16 mouse cellular contexts compared by ENCODE assay signal in the genomic region with DNA sequence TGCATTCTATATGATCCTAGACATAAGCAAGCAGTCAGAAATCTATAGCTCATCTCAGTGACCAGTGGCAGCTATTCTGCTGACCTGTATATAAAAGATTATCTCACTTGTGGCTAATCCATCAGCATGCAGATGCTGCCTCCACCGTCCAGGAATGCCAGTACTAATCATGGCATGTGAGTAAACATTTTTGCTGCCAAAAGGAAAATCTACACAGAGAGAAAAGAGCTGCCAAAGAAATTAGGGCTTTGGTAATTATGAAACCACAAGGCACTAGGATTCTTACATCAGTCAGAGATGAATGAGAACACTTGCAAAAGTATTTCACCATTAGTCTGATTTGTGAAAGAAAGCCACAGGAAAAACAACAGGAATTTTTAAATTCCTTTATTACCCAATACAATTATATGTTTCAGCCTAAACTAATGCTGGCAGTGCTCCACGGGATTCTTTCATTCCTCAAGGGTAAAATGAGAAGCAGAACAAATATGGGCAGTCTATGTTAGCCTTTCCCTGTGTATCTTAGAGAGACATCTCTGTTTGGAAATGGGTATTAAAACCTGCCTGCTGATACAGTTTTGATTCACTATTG.
DNase-seq lines count a peak whose midpoint lies in the region; ATAC-seq and TF ChIP-seq lines count a peak whose summit lies in the region.
"Had no signal": no experiment of that assay in that cellular context is flagged by ENCODE, and none has a peak within 500 bp of the region (broad histone marks: within the 10 kb centered on the region; RNA-seq: fewer than 3 reads in every experiment).

No protein-coding gene starts in this region.

- no peaks in the 10 kb centered on the region for H3K9me3 ChIP-seq in liver, embryonic 11.5 days (ENCODE audit: control insufficient read depth, low read length)
- H3K9me3 ChIP-seq: heart, embryonic 15.5 days; hindbrain, embryonic 15.5 days; megakaryocyte, embryonic 14.5 days had no signal

- no peak for TF ChIP-seq CTCF in liver, adult 2 months (IDR thresholded peaks at IDR 0.05; ENCODE audit: low read depth, low read length)
- TF ChIP-seq CTCF in Patski (IDR thresholded peaks at IDR 0.05): peak; percentile 31
- TF ChIP-seq CTCF in thymus, adult 2 months (IDR thresholded peaks at IDR 0.05; ENCODE audit: borderline replicate concordance, control insufficient read depth, extremely low read depth, insufficient read depth, low read length, poor library complexity): no peak

- no peak for TF ChIP-seq POLR2A in liver, adult 2 months (IDR thresholded peaks at IDR 0.05; ENCODE audit: extremely low read depth, insufficient read depth, low read length)
- no peak for TF ChIP-seq POLR2A in thymus, adult 2 months (IDR thresholded peaks at IDR 0.05; ENCODE audit: control insufficient read depth, extremely low read depth, insufficient read depth, low read length, poor library complexity)

- H3K27ac ChIP-seq in liver, adult 2 months (replicated peaks; ENCODE audit: insufficient read depth, low read depth, low read length): no peak overlapping the region
- no peak overlapping the region for H3K27ac ChIP-seq in liver, embryonic 11.5 days (ENCODE audit: low read depth, low read length)
- no peak overlapping the region for H3K27ac ChIP-seq in thymus, adult 2 months (ENCODE audit: control insufficient read depth, insufficient read depth, low read length)
- H3K27ac ChIP-seq: heart, embryonic 15.5 days; hindbrain, embryonic 15.5 days had no signal

- no peaks in the 10 kb centered on the region for H3K27me3 ChIP-seq in liver, adult 2 months (ENCODE audit: control insufficient read depth, insufficient read depth, low read length)
- no peaks in the 10 kb centered on the region for H3K27me3 ChIP-seq in liver, embryonic 11.5 days (replicated peaks; ENCODE audit: control insufficient read depth, insufficient read depth, low read length)
- H3K27me3 ChIP-seq in Patski: no peaks in the 10 kb centered on the region
- H3K27me3 ChIP-seq in thymus, adult 2 months (ENCODE audit: control insufficient read depth, insufficient read depth, low read length): no peaks in the 10 kb centered on the region
- H3K27me3 ChIP-seq: heart, embryonic 15.5 days; hindbrain, embryonic 15.5 days; megakaryocyte, embryonic 14.5 days had no signal

- POLR2A ChIA-PET in Patski (lab: Charles Lee): no interaction called here

- peak; percentile 3 to 6 for DNase-seq in adrenal gland, postnatal 36 days
- no peak for DNase-seq in adrenal gland, postnatal 25 days
- DNase-seq in liver, adult 2 months (ENCODE audit: extremely low read depth, low read depth, low spot score): peak; percentile 2
- no peak for DNase-seq in liver, embryonic 11.5 days (ENCODE audit: low spot score)
- peak; percentile 88 for DNase-seq in Patski (ENCODE audit: low read depth, low spot score)
- peak; percentile 11 for DNase-seq in lung, postnatal 36 days
- DNase-seq in yolk sac, embryonic 10.5 days (ENCODE audit: low spot score): no peak
- no peak for DNase-seq in thymus, adult 2 months
- DNase-seq: gastrocnemius, postnatal 25 days; kidney, postnatal 25 days; liver; spleen, adult 18-20 months had no signal

- no peaks in the 10 kb centered on the region for H3K4me1 ChIP-seq in liver, adult 2 months (ENCODE audit: control insufficient read depth, insufficient read depth, low read length)
- H3K4me1 ChIP-seq in liver, embryonic 11.5 days (replicated peaks; ENCODE audit: control insufficient read depth, insufficient read depth, low read length): no peaks in the 10 kb centered on the region
- no peaks in the 10 kb centered on the region for H3K4me1 ChIP-seq in thymus, adult 2 months (replicated peaks; ENCODE audit: control insufficient read depth, insufficient read depth, low read length)

- WGBS in liver, adult 2 months: 27% methylated on average over 2 of the region's 2 CpGs
- 35% methylated on average over 2 of the region's 2 CpGs for WGBS in liver, embryonic 11.5 days
- WGBS in thymus, adult 2 months: 92% methylated on average over 2 of the region's 2 CpGs

- no peak for ATAC-seq in liver, embryonic 11.5 days (replicated peaks; ENCODE audit: low FRiP score)
- peak; percentile 83 for ATAC-seq in Patski

- H3K36me3 ChIP-seq in liver, adult 2 months (ENCODE audit: control insufficient read depth, insufficient read depth, low read length): no peaks in the 10 kb centered on the region
- no peaks in the 10 kb centered on the region for H3K36me3 ChIP-seq in liver, embryonic 11.5 days (ENCODE audit: control insufficient read depth, insufficient read depth, low read length)
- H3K36me3 ChIP-seq in thymus, adult 2 months (ENCODE audit: control insufficient read depth, insufficient read depth, low read length): no peaks in the 10 kb centered on the region
- H3K36me3 ChIP-seq: heart, embryonic 15.5 days; hindbrain, embryonic 15.5 days had no signal

- H3K9ac ChIP-seq in liver, adult 2 months (ENCODE audit: low read depth, low read length): no peak overlapping the region
- H3K9ac ChIP-seq in liver, embryonic 11.5 days (ENCODE audit: low read depth, low read length): no peak overlapping the region
- H3K9ac ChIP-seq: heart, embryonic 15.5 days; hindbrain, embryonic 15.5 days had no signal

- in situ Hi-C loops in Patski (cut with MboI; ENCODE audit: low pct_unique_long_range_greater_than_20kb): no loop called here

- H3K4me3 ChIP-seq in liver, adult 2 months (ENCODE audit: insufficient read depth, low read depth, low read length): no peak overlapping the region
- H3K4me3 ChIP-seq in liver, embryonic 11.5 days (ENCODE audit: low read depth, low read length): no peak overlapping the region
- no peak overlapping the region for H3K4me3 ChIP-seq in thymus, adult 2 months (ENCODE audit: control insufficient read depth, insufficient read depth, low read length)
- H3K4me3 ChIP-seq: erythroblast, embryonic 14.5 days; heart, embryonic 15.5 days; hindbrain, embryonic 15.5 days; megakaryocyte, embryonic 14.5 days had no signal

- CTCF ChIA-PET in Patski (lab: Charles Lee): interaction anchor here (1.2 to 1.7 kb wide), 2 partner anchors 41 to 227 kb away, joined by 3 to 4 read pairs; no protein-coding TSS in a partner anchor

- H3K4me2 ChIP-seq in liver, embryonic 11.5 days: no peak overlapping the region
- H3K4me2 ChIP-seq: heart, embryonic 15.5 days; hindbrain, embryonic 15.5 days had no signal

- no peaks in the 10 kb centered on the region for H3K79me2 ChIP-seq in liver, adult 2 months (ENCODE audit: control insufficient read depth, insufficient read depth, low read length)

Comparison
In these comparisons a context has a peak if more than half of its experiments do, and no peak if none do; other contexts are left out.
1. DNase-seq: peak in adrenal gland, postnatal 36 days (2 of 2), liver, adult 2 months (single experiment), Patski (single experiment) and lung, postnatal 36 days (single experiment); none in adrenal gland, postnatal 25 days (single experiment), liver, embryonic 11.5 days (single experiment), yolk sac, embryonic 10.5 days (single experiment) and thymus, adult 2 months (single experiment).